Mouse (Mus musculus) ovary, adult 18-20 months (tissue): ENCODE measurements at regions not wholly inside any gene's neighbourhood (a gene's known extent, or its start where the extent isn't known, plus 50 kb on each side); places are given as distances from the start of the nearest gene placed in this dataset.

Experiments used
- DNase-seq: peaks from one replicate; pipeline ENCODE4 v3.0.0; 2022; ENCODE audit warnings: low spot score, mixed read lengths

- no peak for DNase-seq
These were observed 194.7 kb upstream of the Rfx3 start for GRCm38 (mm10) chr19:28205691-28206090.

GRCm38 (mm10) chr19:28203719-28204118 lies 192.8 kb upstream of the Rfx3 start:
- no peak for DNase-seq

- no peak for DNase-seq
These were observed 188.4 kb upstream of the Rfx3 start for GRCm38 (mm10) chr19:28199385-28199784.

DNA sequence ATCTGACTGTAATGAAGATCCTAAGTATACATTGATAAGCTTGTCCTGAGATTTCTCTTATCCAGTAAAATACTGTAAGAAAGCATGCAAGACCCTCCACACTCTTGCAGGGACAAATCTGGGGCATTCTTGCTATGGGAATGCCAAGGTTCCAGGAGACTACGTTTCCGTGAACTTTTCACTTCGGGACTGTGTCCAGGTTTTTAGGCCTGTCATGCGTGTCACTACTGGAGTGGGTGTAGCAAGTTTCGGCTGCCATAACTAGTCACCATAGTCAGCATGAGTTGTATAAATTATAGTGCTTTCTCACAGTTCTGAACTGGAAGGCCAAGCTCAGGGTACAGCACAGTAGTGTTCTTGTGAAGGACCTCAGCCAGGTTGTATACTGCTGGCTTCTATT lies 185.9 kb upstream of the Rfx3 start:
- DNase-seq, result no peak

DNA sequence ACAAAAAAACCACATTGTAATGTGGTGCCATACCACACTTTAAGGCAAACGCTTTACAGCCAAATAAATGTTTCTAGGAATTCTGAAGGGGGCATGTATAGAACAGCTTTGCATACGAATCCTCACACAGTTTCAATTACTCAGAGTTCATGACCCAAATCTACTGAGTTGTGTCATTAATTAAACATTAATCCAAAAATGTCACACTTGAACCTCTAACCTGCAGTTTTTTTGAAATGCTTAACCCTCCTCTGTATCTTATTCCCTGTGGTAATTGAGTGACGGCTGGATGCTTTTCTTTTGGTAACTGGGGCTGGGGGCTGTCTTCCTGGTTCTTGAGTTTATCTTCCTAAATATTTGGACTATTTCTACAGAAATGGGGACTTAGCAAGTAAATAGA lies 181.3 kb upstream of the Rfx3 start:
- no peak for DNase-seq

- DNase-seq, result no peak
These were observed 180.6 kb upstream of the Rfx3 start for GRCm38 (mm10) chr19:28191428-28192116.

DNA sequence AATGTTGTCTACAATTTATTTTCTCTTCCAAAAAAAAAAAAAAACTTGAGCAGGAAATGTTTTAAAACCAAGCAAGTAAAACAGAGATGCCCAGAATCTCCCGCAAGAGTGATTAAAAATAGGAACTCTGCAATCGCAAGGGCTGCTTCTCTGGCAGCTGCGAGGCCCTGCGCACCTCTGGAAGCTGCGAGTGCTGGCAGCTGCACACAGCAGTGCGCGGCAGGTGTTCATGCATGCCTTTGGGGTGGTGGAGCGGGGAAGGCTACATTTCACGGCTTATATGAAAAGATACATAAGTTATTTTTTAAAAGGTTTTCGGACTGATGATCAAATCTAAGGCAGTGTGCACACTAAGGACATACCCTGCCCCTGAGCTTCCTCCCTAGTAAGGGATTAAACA lies 179.3 kb upstream of the Rfx3 start:
- DNase-seq, result no peak

GRCm38 (mm10) chr19:28188363-28188762 lies 177.4 kb upstream of the Rfx3 start:
- no peak for DNase-seq

DNA sequence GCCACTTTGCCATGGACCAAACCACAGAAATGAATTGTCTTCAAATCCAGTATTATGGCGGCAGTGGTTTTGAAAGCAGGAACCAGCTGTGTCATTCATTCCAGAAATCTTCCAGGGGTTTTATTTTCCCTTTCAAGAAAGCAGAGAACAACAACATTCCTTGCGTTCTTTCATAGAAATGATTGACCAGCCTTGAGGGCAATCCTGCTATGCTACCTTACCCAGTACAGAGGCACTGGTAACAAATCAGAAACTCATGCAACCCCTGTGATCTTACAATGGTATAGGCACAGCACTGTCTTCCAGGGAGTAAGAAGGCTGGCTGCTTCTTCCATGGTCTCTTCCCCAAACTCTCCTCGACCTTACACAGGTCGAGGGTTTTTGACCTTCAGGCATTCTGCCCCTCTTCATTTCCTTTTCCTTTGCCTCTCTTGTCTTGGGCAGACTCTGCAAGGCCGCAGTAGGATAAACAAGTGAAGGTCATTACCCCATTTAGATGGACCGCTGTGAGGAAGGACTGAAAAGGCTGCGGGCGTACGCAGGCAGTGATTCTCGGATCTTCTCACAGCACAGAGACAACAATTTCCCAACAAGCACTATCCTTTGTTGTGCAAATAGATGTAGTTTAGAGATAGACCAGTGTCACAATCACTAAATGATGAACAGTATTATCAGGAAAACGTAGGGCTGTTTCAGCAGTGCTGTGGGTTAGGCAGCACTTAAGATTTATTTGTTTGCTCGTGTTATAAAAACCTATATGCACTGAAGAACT lies 171.6 kb upstream of the Rfx3 start:
- no peak for DNase-seq

DNA sequence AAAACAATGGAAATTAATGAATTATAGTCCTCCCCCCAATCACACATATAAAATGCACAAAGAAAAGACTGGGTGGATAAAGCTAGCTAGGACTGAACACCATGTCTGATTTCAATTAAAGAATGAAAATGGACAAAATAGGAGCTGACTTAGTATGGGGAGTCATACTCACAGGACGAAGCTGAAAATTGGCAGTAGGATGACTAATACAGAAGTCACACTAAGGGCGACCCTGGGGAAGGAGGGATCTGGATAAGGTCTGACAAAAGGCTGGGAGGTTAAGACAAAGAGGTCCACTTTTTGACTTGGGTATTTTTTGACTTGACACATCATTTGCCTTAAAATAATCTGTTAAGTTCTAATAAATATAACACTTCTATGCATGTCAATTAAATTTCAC lies 170.2 kb upstream of the Rfx3 start:
- no peak for DNase-seq

- no peak for DNase-seq
These were observed 167.1 kb upstream of the Rfx3 start for GRCm38 (mm10) chr19:28178114-28178513.

- no peak for DNase-seq
These were observed 165.9 kb upstream of the Rfx3 start for GRCm38 (mm10) chr19:28176821-28177220.

DNA sequence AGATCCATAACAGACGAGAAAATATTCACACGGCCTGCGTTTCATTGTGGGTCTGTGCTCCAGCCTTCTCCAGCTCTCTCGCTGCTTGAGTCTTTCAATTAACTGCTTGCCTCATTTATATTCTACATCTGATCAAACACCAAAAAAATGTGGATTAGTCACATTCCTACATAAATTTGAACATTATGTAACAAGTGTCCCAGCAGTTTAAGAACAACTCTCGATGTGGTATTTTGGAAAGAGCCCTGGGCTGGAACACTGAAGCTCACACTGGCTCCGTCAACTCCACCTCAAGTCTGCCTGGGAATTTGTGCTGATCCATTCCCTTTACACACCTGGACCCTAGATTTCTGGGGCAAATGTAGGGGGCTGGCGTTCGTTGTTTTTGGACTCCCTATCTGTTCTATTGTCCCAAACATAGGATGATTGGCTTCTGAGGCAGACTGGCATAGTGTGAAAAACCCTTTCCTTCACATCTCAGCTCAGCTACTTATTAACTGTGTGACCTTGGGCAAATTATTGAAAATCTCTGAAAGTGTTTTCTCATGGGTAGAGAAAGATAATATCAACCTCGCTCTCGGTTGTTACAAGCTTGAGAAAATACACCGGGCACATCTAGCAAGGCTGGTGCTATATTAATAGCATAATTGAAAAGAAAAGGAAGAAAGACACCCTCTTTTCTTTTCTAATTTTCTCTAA lies 161.0 kb upstream of the Rfx3 start:
- no peak for DNase-seq

- DNase-seq, result no peak
These were observed 156.6 kb upstream of the Rfx3 start for GRCm38 (mm10) chr19:28167451-28168165.

- no peak for DNase-seq
These were observed 155.7 kb upstream of the Rfx3 start for GRCm38 (mm10) chr19:28166626-28167025.

DNA sequence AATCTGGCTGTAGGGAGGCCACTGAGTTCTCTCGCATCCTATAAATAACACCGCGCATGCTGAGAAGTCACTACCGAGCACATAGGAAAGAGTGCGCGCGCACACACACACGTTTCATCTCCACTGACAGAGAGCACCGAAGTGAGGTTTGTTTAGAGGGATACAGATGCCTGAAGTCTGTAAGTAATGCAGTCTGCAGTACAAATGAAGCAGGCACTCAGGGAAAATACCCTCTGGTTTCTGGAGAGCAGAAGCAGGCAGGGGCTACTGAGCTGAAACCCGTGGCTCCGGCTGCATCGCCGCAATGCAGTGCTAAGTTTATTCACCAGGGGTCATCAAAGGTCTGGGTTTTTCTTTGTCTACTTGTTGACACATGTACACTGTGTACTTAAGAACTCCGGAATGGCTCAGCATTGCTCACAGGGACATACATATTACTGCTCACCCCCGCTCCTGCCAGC lies 155.0 kb upstream of the Rfx3 start:
- DNase-seq, result peak; percentile 8

DNA sequence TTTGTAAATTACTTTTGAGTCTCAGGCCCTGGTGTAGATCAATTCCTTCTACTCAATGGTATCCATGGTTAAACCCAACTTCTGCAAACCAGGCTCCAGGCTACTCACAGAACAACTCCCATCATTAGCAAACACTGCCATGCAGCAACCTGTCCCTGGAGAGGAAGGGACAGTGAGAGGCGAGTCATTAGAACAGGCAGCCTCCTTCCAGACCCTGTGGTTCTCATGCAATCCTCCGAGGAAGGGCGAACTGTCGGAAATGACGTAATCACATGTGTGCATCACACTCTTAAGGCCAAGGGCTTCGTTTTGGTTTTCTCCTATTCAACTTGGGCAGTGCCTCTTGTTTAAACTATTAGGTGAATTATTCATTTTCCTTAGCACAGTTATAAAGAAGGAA lies 152.2 kb upstream of the Rfx3 start:
- no peak for DNase-seq

DNA sequence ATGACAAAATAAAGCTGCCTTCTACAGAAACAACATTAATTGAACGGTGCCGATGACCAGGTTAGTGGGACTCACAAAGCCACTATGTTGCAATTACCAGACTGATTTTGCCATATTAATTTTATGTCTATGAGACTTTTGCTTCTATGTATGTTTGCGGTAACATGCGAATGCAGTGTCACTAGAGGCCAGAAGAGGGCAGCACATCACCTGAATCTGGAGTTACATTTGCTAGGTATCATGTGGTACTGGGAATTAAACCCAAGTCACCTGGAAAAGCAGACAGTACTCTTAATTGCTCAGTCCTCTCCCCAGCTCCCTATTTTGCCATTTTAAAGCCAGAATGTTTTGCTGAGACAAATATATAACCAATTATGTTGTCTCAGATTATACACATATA lies 149.6 kb upstream of the Rfx3 start:
- DNase-seq, result no peak

- no peak for DNase-seq
These were observed 146.2 kb upstream of the Rfx3 start for GRCm38 (mm10) chr19:28157196-28157595.

DNA sequence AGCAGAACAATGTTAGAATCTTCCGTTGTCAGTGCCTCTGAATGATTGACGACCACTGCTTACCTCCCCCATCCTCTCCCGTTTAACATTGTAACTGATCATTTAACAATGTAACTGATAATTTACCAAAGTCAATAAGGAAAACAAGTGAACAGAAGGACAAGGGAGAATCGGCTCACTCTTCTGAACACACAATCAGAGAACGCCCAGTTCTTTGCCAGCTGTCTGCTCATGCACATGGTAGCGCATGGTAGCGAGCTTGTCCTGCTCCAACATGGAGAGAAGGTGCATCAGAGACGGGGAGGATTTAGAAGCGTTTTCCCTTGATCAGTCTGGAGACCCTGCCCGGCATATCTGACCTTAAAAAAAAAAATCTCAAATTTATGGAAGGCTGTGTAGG lies 126.6 kb upstream of the Rfx3 start:
- DNase-seq, result no peak

- DNase-seq, result no peak
These were observed 123.8 kb upstream of the Rfx3 start for GRCm38 (mm10) chr19:28134806-28135205.
